Mouse (Mus musculus) neural tube, embryonic 15.5 days (tissue): ENCODE results near the gene Zfp773. TPM values are rescaled to one million over a fixed set of nuclear protein-coding genes. Genes with fewer than 3 reads are reported as not detected.

Source experiments
- polyA plus RNA-seq: library from polyadenylated mRNA; unstranded; fragments of >200 nt; fragmentation: Nextera tagmentation; extraction: Ambion mirVana; gene quantifications from 2 replicates; pipeline ENCODE4 v1.2.1, GENCODE M21; 2015

Zfp773 gene
- polyA plus RNA-seq, 1 experiment from 2014 or later = 12.8 TPM

Other genes with a start within 250 kb of the Zfp773 start
- gene Aurkc, start 141.5 kb downstream of the Zfp773 start, polyA plus RNA-seq = not detected in 2 replicates
- 18.5 and 20.2 TPM in 2 replicates for gene Zfp954, start 15.3 kb downstream of the Zfp773 start, polyA plus RNA-seq
- gene Zfp418, start 34.6 kb upstream of the Zfp773 start, polyA plus RNA-seq = 2.7 and 3.0 TPM in 2 replicates
- 8.0 and 8.8 TPM in 2 replicates for gene Zfp772, start 73.2 kb upstream of the Zfp773 start, polyA plus RNA-seq
- gene Vmn2r29, start 110.6 kb upstream of the Zfp773 start, polyA plus RNA-seq = 1.1 and 2.3 TPM in 2 replicates
- 9.4 and 12.6 TPM in 2 replicates for gene Gm45844, start 141.5 kb upstream of the Zfp773 start, polyA plus RNA-seq
- 168 and 192 TPM in 2 replicates for gene Clcn4, start 164.1 kb upstream of the Zfp773 start, polyA plus RNA-seq
- gene Vmn2r30, start 200.9 kb upstream of the Zfp773 start, polyA plus RNA-seq = not detected in 2 replicates
- not detected in 2 replicates for gene Gm45783, start 237.8 kb upstream of the Zfp773 start, polyA plus RNA-seq